Mouse (Mus musculus) neural tube, embryonic 13.5 days (tissue): Measurements from ENCODE around the gene Bdkrb2. TPM values are rescaled to one million over a fixed set of nuclear protein-coding genes. Genes with fewer than 3 reads are reported as not detected.

Source experiments
- ATAC-seq: fragments of 200-750 bp; cut with Nextera tagmentation; 2 replicates; pipeline ENCODE4 v1.8.0; 2017; ENCODE audit warnings: low read depth, mild to moderate bottlenecking, moderate TSS enrichment, moderate library complexity
- H3K27ac ChIP-seq: fragments of 300-500 bp; sonication (generic); replicated peaks from 2 replicates; pipeline ENCODE4 v1.5.1; 2015; ENCODE audit warnings: moderate library complexity, mild to moderate bottlenecking, inconsistent platforms
- H3K27me3 ChIP-seq: fragments of 300-500 bp; sonication (generic); 2 replicates; pipeline ENCODE4 v1.6.1; 2015; ENCODE audit warnings: mild to moderate bottlenecking, inconsistent platforms
- H3K36me3 ChIP-seq: fragments of 300-500 bp; sonication (generic); 2 replicates; pipeline ENCODE4 v1.6.1; 2015; ENCODE audit warnings: mild to moderate bottlenecking, inconsistent platforms
- H3K4me1 ChIP-seq: fragments of 300-500 bp; sonication (generic); replicated peaks from 2 replicates; pipeline ENCODE4 v1.6.1; 2015; ENCODE audit warnings: inconsistent platforms
- H3K4me2 ChIP-seq: fragments of 300-500 bp; sonication (generic); 2 replicates; pipeline ENCODE4 v1.6.1; 2015; ENCODE audit warnings: inconsistent platforms, mild to moderate bottlenecking, moderate library complexity
- H3K4me3 ChIP-seq: fragments of 300-500 bp; sonication (generic); 2 replicates; pipeline ENCODE4 v1.5.1; 2015; ENCODE audit warnings: mild to moderate bottlenecking, inconsistent platforms
- H3K9ac ChIP-seq: fragments of 300-500 bp; sonication (generic); 2 replicates; pipeline ENCODE4 v1.6.1; 2015; ENCODE audit warnings: moderate library complexity, mild to moderate bottlenecking, inconsistent platforms
- H3K9me3 ChIP-seq: fragments of 300-500 bp; sonication (generic); 2 replicates; pipeline ENCODE4 v1.6.1; 2016; ENCODE audit warnings: inconsistent platforms
- WGBS: fragments of 180-500 bp; shearing (Covaris S2); methylation state at CpG from one replicate; pipeline ENCODE4 v1.1.7; 2015; 5-methylcytosine and 5-hydroxymethylcytosine counted together
- polyA plus RNA-seq: library from polyadenylated mRNA; unstranded; fragments of >200 nt; fragmentation: Nextera tagmentation; extraction: Ambion mirVana; gene quantifications from 2 replicates; pipeline ENCODE4 v1.2.1, GENCODE M21; 2015

Gene Bdkrb2
- polyA plus RNA-seq, 1 experiment from 2014 or later, result 5.2 TPM

DNA sequence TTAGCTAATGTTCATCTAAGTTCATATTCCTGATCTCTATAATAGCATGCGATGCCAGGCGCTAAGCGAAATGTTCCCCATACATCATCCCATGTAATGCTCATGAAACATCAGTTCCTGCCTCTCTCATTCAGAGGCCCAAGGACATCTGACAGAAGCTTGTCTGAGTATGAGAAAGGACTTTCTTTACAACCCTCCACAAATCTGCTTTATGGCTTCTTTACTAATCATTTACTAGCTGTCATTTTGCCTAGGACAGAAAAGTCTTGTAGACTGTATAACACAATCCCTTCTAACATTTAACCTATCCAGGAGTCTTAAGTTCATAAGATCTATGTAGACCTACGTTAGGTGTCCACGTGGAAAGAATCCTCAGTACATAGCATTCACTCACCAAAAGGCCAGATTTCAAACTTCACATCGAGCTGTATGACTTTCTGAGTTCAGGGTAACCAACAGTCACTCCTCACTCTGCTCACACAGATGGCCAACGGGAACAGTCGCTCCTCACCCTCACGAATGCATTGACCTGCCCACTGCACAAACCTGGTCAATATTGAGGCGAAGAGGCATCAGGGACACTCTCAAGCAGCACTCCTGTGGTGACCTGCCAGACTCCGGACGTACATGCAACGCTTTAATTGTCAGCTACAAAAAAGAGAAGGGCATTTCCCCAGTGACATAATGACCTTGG, 71.5 kb downstream of the Bdkrb2 start:
- WGBS, result 94% methylated on average over 13 of the region's 13 CpGs
- H3K27ac ChIP-seq, result no peak overlapping the region
- H3K4me3 ChIP-seq, result no peak overlapping the region
- no peak overlapping the region for H3K9ac ChIP-seq
- ATAC-seq, result no peak
- no peak overlapping the region for H3K4me2 ChIP-seq
- peaks cover 81% of the 10 kb centered on the region for H3K36me3 ChIP-seq
- H3K27me3 ChIP-seq, result no peaks in the 10 kb centered on the region
- H3K9me3 ChIP-seq, result no peaks in the 10 kb centered on the region
- no peaks in the 10 kb centered on the region for H3K4me1 ChIP-seq

DNA sequence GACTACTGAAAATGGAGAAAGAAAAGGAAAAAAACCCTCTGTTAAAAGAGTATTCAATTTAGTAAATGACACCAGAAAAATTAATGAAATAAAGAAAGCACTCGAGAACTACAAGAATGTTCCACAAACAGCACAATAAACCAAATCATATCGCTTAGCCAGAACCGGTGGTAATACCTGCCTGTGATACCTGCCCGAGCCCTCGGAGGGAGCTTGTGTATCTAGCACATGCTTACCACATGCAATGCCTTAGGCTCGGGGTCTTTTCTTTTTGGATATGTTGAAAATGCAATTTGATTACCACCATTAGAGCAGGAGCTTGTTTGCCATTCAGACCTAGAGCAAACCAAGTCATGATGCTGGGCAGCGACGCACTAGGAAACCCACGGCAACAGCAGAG, 73.5 kb downstream of the Bdkrb2 start:
- Histone ChIP-seq H3K9ac (no peak overlapping the region), H3K4me3 (no peak overlapping the region), H3K4me2 (no peak overlapping the region), H3K4me1 (no peaks in the 10 kb centered on the region), H3K36me3 (peaks cover 95% of the 10 kb centered on the region), H3K27ac (no peak overlapping the region), H3K27me3 (no peaks in the 10 kb centered on the region), H3K9me3 (no peaks in the 10 kb centered on the region)
- ATAC-seq, result no peak
- 92% methylated on average over 9 of the region's 9 CpGs for WGBS

- 80% methylated on average over 4 of the region's 4 CpGs for WGBS
- ATAC-seq, result no peak
- H3K27ac ChIP-seq, result no peak overlapping the region
- H3K9me3 ChIP-seq, result no peaks in the 10 kb centered on the region
- H3K4me1 ChIP-seq, result no peaks in the 10 kb centered on the region
- H3K27me3 ChIP-seq, result no peaks in the 10 kb centered on the region
- H3K4me3 ChIP-seq, result no peak overlapping the region
- H3K9ac ChIP-seq, result no peak overlapping the region
- no peak overlapping the region for H3K4me2 ChIP-seq
- peaks cover 98% of the 10 kb centered on the region for H3K36me3 ChIP-seq
Observed at GRCm38 (mm10) chr12:105637554-105637953, 74.5 kb downstream of the Bdkrb2 start.

GRCm38 (mm10) chr12:105642770-105643321, 79.8 kb downstream of the Bdkrb2 start:
- Histone ChIP-seq H3K27ac (no peak overlapping the region), H3K4me1 (no peaks in the 10 kb centered on the region), H3K4me2 (no peak overlapping the region), H3K36me3 (peaks cover 97% of the 10 kb centered on the region), H3K4me3 (no peak overlapping the region), H3K9me3 (no peaks in the 10 kb centered on the region), H3K27me3 (no peaks in the 10 kb centered on the region), H3K9ac (no peak overlapping the region)
- 94% methylated on average over 11 of the region's 11 CpGs for WGBS
- no peak for ATAC-seq

Other genes starting within 250 kb of the Bdkrb2 start
- 10.0 TPM in 2 replicates for gene Tunar, start 229.4 kb upstream of the Bdkrb2 start, polyA plus RNA-seq
- 10.5 and 11.8 TPM in 2 replicates for gene D430019H16Rik, start 109.4 kb upstream of the Bdkrb2 start, polyA plus RNA-seq
- not detected in 2 replicates for gene Bdkrb1, start 39.9 kb downstream of the Bdkrb2 start, polyA plus RNA-seq
- gene Gskip, start 121.6 kb downstream of the Bdkrb2 start, polyA plus RNA-seq, result 33.3 and 33.4 TPM in 2 replicates
- 12.1 and 13.9 TPM in 2 replicates for gene Atg2b, start 122.0 kb downstream of the Bdkrb2 start, polyA plus RNA-seq
- 1.1 and 1.3 TPM in 2 replicates for gene Ak7, start 142.8 kb downstream of the Bdkrb2 start, polyA plus RNA-seq
- gene Papola, start 221.5 kb downstream of the Bdkrb2 start, polyA plus RNA-seq, result 183 and 212 TPM in 2 replicates